Mouse (Mus musculus): ENCODE results near the gene Gm49387.

DNA sequence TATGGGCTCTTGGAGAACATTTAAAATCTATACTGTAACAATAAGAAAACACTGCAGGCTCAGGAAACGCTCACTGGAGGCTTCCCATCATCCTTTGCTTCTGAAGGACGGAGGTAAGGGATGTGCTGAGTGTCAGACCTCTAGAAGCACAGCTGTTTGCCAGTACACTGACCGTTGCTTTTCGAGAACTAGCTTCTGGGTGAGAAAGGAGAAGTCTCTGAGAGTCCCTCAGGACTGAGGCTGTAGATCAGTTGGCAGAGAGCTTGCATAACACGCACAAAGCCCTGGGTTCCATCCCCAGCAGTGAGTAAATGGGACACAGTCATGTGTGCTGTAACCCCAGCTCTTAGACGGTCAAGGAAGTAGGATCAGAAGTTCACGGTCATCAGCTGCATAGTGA is 44.3 kb downstream of the Gm49387 start:
- TF ChIP-seq CTCF (IDR thresholded peaks at IDR 0.05; ENCODE audit: low read depth, low read length): no peak
- no peak for TF ChIP-seq POLR2A (IDR thresholded peaks at IDR 0.05; ENCODE audit: insufficient read depth, low read length)
- no peak for TF ChIP-seq EP300 (IDR thresholded peaks at IDR 0.05; ENCODE audit: insufficient read depth, low read depth, low read length)
